Mouse (Mus musculus): Measurements from ENCODE around the gene Llgl2. TPM values are rescaled to one million over a fixed set of nuclear protein-coding genes. Genes with fewer than 3 reads are reported as not detected.
"Not testable (repeated sequence)": the region's sequence is repeated elsewhere in the genome, so short reads cannot be mapped to it uniquely, and the experiment has no call there.

Llgl2 gene
- total RNA-seq, 2 experiments from 2014 or later = 0.34 to 5.4 TPM

DNA sequence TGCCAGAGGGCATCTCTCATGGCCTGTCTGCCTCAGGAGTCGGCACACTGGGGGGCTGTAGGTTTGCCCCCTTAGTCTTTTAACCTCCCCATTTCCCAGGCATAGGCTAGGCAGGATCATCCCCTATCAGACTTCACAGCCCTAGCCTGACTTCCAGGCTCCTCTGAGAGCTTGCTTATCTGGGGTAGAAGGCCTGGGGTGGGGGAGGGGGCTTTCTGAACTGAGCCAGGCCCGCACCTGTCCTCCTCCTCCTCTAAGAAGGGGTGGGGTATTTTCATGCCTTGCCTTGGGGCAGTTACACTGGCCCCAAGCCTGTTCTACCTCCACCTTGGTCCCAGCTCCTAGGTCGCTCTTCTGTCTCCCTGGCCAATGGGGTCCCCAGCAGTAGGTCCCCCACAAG is 7.7 kb downstream of the Llgl2 start:
- no peak for ATAC-seq (replicated peaks; ENCODE audit: low FRiP score, poor library complexity, severe bottlenecking)

DNA sequence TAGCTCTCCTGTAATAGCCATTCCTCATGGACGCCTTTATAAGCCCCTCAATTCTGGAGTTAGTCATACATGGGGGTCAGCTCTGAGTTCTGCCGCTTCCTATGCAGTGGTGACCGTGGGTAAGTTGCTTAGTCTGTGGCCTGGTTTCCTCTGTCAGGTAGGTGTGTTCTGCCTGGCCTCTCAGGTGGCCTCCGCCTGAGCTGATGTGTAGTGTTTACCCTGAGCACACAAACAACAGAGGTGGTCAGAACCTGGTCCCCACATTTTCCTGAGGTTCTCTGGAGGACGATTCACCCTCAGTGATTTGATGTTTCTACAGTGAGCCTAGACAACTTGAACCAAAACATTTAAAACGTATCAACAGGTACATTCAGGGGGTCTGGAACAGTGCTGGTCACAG is 8.2 kb downstream of the Llgl2 start:
- no peak for ATAC-seq (replicated peaks; ENCODE audit: low FRiP score, poor library complexity, severe bottlenecking)

DNA sequence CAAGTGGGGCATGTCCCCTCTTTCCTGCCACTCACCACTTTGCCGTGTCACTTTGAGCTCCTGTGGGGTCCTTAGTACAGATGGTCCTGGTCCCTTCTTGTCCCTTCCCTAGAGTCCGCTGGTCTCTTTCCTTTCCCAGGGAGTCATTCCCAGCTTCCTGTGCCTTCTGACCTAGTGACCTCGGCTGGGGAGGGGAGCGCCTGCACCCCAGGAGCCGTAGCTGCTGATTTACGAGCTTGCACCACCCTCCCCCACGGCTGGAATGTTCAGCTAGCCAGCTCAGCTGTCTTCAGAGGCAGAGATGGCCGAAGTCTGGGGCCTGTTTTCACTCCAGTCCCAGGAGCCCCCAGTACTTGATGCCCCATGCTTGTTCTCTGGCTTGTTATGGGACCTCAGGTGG is 8.7 kb downstream of the Llgl2 start:
- ATAC-seq (replicated peaks; ENCODE audit: low FRiP score, poor library complexity, severe bottlenecking) = no peak

- ATAC-seq (replicated peaks; ENCODE audit: low FRiP score, poor library complexity, severe bottlenecking) = no peak
Measured at GRCm38 (mm10) chr11:115833021-115833513, 9.2 kb downstream of the Llgl2 start.

GRCm38 (mm10) chr11:115834033-115834432 is 10.2 kb downstream of the Llgl2 start:
- ATAC-seq (replicated peaks; ENCODE audit: low FRiP score, poor library complexity, severe bottlenecking) = no peak

GRCm38 (mm10) chr11:115836656-115837395 is 13.0 kb downstream of the Llgl2 start:
- no peak for ATAC-seq (replicated peaks; ENCODE audit: low FRiP score, poor library complexity, severe bottlenecking)

- no peak for ATAC-seq (replicated peaks; ENCODE audit: low FRiP score, poor library complexity, severe bottlenecking)
Measured at GRCm38 (mm10) chr11:115837606-115838345, 13.9 kb downstream of the Llgl2 start.

DNA sequence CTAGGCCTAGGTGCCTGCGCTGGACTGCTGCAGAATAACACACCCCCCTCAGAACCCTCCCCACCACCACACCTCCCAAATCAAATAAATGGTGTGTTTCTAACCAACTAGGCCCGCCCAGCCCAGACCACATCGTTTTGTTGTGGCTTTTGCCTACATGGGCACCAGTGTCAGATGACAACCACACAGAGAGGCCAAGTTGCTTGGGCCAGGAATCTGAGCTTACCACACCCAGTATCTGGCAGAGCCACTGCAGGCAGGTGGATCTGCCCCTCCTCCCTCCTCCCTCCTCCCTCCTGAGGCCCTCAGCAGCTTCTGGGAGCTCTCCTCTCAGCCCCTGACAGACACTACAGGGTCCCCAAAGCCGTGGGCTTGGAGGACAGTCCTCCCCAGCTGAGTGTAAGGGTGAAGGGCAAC is 15.1 kb downstream of the Llgl2 start:
- ATAC-seq (replicated peaks; ENCODE audit: low FRiP score, poor library complexity, severe bottlenecking) = no peak

DNA sequence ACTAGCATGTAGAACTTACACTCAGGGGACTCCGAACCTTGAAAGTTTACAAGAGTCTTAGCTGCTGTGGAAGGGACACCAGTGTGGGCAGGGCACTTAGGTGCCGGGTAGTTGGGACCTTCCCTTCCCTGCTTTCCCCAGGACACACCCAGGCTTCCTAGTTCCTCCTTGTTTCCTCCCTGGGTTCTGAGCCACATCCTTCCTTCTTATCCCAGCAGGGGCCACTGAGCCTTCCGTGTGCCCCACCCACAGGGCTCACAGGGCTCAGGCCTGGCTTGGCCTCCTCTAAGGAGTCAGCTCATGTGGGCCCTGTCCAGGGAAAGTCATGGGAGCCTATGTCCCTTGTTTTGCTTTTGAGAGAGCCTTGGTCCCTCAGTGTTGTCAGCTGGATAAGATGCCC is 15.9 kb downstream of the Llgl2 start:
- ATAC-seq (replicated peaks; ENCODE audit: low FRiP score, poor library complexity, severe bottlenecking) = no peak

DNA sequence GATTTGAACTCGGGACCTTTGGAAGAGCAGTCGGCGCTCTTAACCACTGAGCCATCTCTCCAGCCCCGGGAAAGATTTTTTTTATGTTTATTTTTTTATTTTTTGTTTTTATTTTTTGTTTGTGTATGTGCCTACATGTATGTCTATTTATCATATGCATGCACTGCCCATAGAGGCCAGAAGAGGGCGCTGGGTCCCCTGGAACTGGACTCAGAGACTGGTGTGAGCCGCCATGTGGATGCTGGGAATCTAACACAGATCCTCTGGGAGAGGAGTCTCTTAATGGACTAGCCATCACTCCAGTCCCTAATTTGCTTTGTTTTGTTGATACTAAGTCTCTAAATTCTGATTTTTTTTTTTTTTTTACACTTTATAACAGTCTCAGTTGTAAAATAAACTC is 17.2 kb downstream of the Llgl2 start:
- ATAC-seq (replicated peaks; ENCODE audit: low FRiP score, poor library complexity, severe bottlenecking) = no peak

DNA sequence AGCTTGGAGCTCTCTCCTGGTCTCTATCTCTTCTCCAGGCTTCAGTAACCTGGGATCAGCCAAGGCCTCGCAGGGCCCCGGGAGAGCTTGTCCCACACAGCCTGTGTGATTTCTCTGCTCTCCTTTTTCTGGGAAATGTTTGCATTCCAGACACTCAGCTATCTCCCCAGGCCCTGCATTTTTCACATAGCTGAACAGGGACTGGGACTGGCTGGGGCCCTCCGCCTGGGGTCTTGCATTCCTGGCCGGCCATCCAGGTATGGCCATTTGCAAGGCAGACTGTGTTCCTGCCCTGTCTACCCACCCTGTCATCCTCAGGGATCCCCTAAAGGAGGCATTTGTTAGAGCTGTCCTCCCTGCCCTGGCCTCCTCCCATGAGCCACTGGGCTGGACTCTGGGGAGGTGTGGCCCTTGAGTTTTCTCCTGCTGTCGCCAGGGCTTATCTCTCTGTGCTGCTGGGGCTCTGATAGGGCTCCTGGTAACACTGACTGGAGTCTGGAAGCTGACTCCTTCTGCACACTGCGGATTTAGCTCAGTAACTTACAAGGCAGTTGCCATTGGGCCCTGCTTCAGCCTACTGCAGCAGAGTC is 18.2 kb downstream of the Llgl2 start:
- peak; percentile 91 for ATAC-seq (replicated peaks; ENCODE audit: low FRiP score, poor library complexity, severe bottlenecking)

- no peak for ATAC-seq (replicated peaks; ENCODE audit: low FRiP score, poor library complexity, severe bottlenecking)
Measured at GRCm38 (mm10) chr11:115843141-115843890, 19.5 kb downstream of the Llgl2 start.

DNA sequence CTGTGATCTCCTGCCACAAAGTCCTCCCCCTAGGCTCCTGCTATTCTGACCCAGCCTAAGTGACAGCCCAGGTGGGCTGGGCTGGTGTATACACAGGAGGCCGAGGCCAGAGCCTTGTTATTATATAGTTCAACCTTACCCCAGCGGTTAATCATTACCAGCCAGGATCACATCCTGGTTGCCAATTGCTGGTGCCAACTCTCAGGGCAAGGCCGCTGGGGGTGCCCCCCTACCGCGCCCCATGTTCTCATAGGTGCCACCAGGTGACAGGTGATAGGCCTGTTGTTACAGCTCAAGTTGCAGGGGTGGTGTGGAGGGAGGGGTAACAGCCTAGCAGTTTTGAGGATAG is 20.0 kb downstream of the Llgl2 start:
- no peak for ATAC-seq (replicated peaks; ENCODE audit: low FRiP score, poor library complexity, severe bottlenecking)

- ATAC-seq (replicated peaks; ENCODE audit: low FRiP score, poor library complexity, severe bottlenecking) = no peak
Measured at GRCm38 (mm10) chr11:115844240-115844639, 20.4 kb downstream of the Llgl2 start.

- no peak for ATAC-seq (replicated peaks; ENCODE audit: low FRiP score, poor library complexity, severe bottlenecking)
Measured at GRCm38 (mm10) chr11:115845819-115846218, 22.0 kb downstream of the Llgl2 start.

DNA sequence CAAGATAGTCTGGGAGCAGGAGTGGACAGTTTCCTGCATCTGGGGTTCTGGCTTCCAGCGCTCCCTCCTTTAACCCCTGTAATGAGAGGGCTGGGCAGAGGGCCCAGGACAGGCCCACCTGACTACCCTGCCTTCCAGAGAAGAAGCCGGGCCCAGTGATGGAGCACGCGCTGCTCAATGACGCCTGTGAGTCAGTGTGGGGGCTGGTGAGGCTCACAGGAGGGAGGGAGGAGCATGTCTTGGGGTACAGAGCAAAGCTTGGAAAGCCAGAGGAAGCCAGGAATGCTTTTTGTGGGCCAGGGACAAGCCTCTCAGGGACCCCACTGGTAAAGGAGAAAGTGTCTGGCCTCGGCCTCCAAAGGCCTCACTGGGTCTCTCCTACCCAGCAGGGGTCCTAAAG is 30.8 kb downstream of the Llgl2 start:
- no peak for ATAC-seq (replicated peaks; ENCODE audit: low FRiP score, poor library complexity, severe bottlenecking)

- not testable (repeated sequence) for ATAC-seq (replicated peaks; ENCODE audit: low FRiP score, poor library complexity, severe bottlenecking)
Measured at GRCm38 (mm10) chr11:115857146-115857545, 33.3 kb downstream of the Llgl2 start.

- ATAC-seq (replicated peaks; ENCODE audit: low FRiP score, poor library complexity, severe bottlenecking) = no peak
Measured at GRCm38 (mm10) chr11:115857936-115858335, 34.1 kb downstream of the Llgl2 start.

- no peak for ATAC-seq (replicated peaks; ENCODE audit: low FRiP score, poor library complexity, severe bottlenecking)
Measured at GRCm38 (mm10) chr11:115858354-115858753, 34.5 kb downstream of the Llgl2 start, which contains the start of gene Myo15b. TSS of gene Myo15b (plus strand) at chr11:115858406.
